Mouse (Mus musculus) embryonic facial prominence, embryonic 10.5 days (tissue): Measurements from ENCODE around the gene Tigar. TPM values are rescaled to one million over a fixed set of nuclear protein-coding genes. Genes with fewer than 3 reads are reported as not detected.

ENCODE experiments used
- DNase-seq: peaks from one replicate; pipeline ENCODE4 v3.0.0-alpha.2; 2017; ENCODE audit warnings: low spot score
- H3K27ac ChIP-seq: fragments of 300-500 bp; sonication (generic); replicated peaks from 2 replicates; pipeline ENCODE4 v1.5.1; 2016; ENCODE audit warnings: mild to moderate bottlenecking
- H3K27me3 ChIP-seq: fragments of 300-500 bp; sonication (generic); replicated peaks from 2 replicates; pipeline ENCODE4 v1.6.1; 2016; ENCODE audit warnings: low read depth, mild to moderate bottlenecking; ENCODE audit not compliant: poor library complexity, severe bottlenecking
- H3K36me3 ChIP-seq: fragments of 300-500 bp; sonication (generic); replicated peaks from 2 replicates; pipeline ENCODE4 v1.6.1; 2016; ENCODE audit warnings: mild to moderate bottlenecking, moderate library complexity
- H3K4me1 ChIP-seq: fragments of 300-500 bp; sonication (generic); 2 replicates; pipeline ENCODE4 v1.6.1; 2016
- H3K4me3 ChIP-seq: fragments of 300-500 bp; sonication (generic); 2 replicates; pipeline ENCODE4 v1.5.1; 2016; ENCODE audit warnings: mild to moderate bottlenecking, moderate library complexity
- H3K9me3 ChIP-seq: fragments of 300-500 bp; sonication (generic); 2 replicates; pipeline ENCODE4 v1.6.1; 2016; ENCODE audit warnings: mild to moderate bottlenecking
- WGBS: fragments of 180-500 bp; shearing (Covaris S2); methylation state at CpG from one replicate; pipeline ENCODE4 v1.1.7; 2016; 5-methylcytosine and 5-hydroxymethylcytosine counted together
- polyA plus RNA-seq: library from polyadenylated mRNA; unstranded; fragments of >200 nt; fragmentation: Nextera tagmentation; extraction: Ambion mirVana; gene quantifications from 2 replicates; pipeline ENCODE4 v1.2.1, GENCODE M21; 2016

Gene Tigar
- polyA plus RNA-seq, 1 experiment from 2014 or later: 7.2 TPM

- H3K27ac ChIP-seq: peak overlapping the region; percentile 96
- WGBS: under 1% methylated on average over 30 of the region's 30 CpGs
- H3K4me3 ChIP-seq: peak overlapping the region; percentile 90
- no peaks in the 10 kb centered on the region for H3K9me3 ChIP-seq
- peak; percentile 53 for DNase-seq
- H3K4me1 ChIP-seq: peaks cover 73% of the 10 kb centered on the region
- H3K36me3 ChIP-seq: peaks cover 38% of the 10 kb centered on the region
- H3K27me3 ChIP-seq: peaks cover 13% of the 10 kb centered on the region
Measured at GRCm38 (mm10) chr6:127149303-127149943, 40.1 kb upstream of the Tigar start.

GRCm38 (mm10) chr6:127148526-127149302 is 39.4 kb upstream of the Tigar start:
- H3K27me3 ChIP-seq: peaks cover 6% of the 10 kb centered on the region
- H3K4me1 ChIP-seq: peaks cover 73% of the 10 kb centered on the region
- H3K36me3 ChIP-seq: peaks cover 45% of the 10 kb centered on the region
- peak overlapping the region; percentile 90 for H3K4me3 ChIP-seq
- peak overlapping the region; percentile 96 for H3K27ac ChIP-seq
- 4% methylated on average over 20 of the region's 20 CpGs for WGBS
- DNase-seq: peak; percentile 62
- H3K9me3 ChIP-seq: no peaks in the 10 kb centered on the region

GRCm38 (mm10) chr6:127147665-127148064 is 38.3 kb upstream of the Tigar start:
- H3K4me1 ChIP-seq: peaks cover 73% of the 10 kb centered on the region
- H3K27me3 ChIP-seq: no peaks in the 10 kb centered on the region
- H3K27ac ChIP-seq: peak overlapping the region; percentile 96; the same call in 1 of the 2 replicates
- H3K36me3 ChIP-seq: peaks cover 55% of the 10 kb centered on the region
- WGBS: 2% methylated on average over 4 of the region's 4 CpGs
- DNase-seq: peak; percentile 92
- H3K9me3 ChIP-seq: no peaks in the 10 kb centered on the region
- H3K4me3 ChIP-seq: peak overlapping the region; percentile 90

GRCm38 (mm10) chr6:127146322-127146947 is 37.1 kb upstream of the Tigar start:
- Histone ChIP-seq H3K36me3 (peaks cover 66% of the 10 kb centered on the region), H3K27me3 (no peaks in the 10 kb centered on the region), H3K9me3 (no peaks in the 10 kb centered on the region), H3K4me3 (no peak overlapping the region), H3K27ac (no peak overlapping the region), H3K4me1 (peaks cover 67% of the 10 kb centered on the region)
- 93% methylated on average over 3 of the region's 3 CpGs for WGBS
- DNase-seq: no peak

- H3K4me3 ChIP-seq: no peak overlapping the region
- 81% methylated on average over 20 of the region's 20 CpGs for WGBS
- no peaks in the 10 kb centered on the region for H3K27me3 ChIP-seq
- peaks cover 62% of the 10 kb centered on the region for H3K4me1 ChIP-seq
- H3K9me3 ChIP-seq: no peaks in the 10 kb centered on the region
- H3K27ac ChIP-seq: no peak overlapping the region
- H3K36me3 ChIP-seq: peaks cover 74% of the 10 kb centered on the region
- DNase-seq: no peak
Measured at GRCm38 (mm10) chr6:127145464-127146190, 36.3 kb upstream of the Tigar start.

GRCm38 (mm10) chr6:127143576-127144288 is 34.4 kb upstream of the Tigar start:
- Histone ChIP-seq H3K27ac (no peak overlapping the region; the same call in 1 of the 2 replicates), H3K27me3 (no peaks in the 10 kb centered on the region), H3K36me3 (peaks cover 93% of the 10 kb centered on the region), H3K4me3 (no peak overlapping the region), H3K9me3 (no peaks in the 10 kb centered on the region), H3K4me1 (peaks cover 61% of the 10 kb centered on the region)
- DNase-seq: no peak
- whole genome bisulfite sequencing: 88% methylated on average over 7 of the region's 7 CpGs

GRCm38 (mm10) chr6:127143124-127143520 is 33.8 kb upstream of the Tigar start:
- peak overlapping the region; percentile 15; the same call in 1 of the 2 replicates for H3K27ac ChIP-seq
- 82% methylated on average over 10 of the region's 10 CpGs for WGBS
- no peaks in the 10 kb centered on the region for H3K9me3 ChIP-seq
- H3K4me3 ChIP-seq: no peak overlapping the region
- DNase-seq: no peak
- H3K27me3 ChIP-seq: no peaks in the 10 kb centered on the region
- H3K36me3 ChIP-seq: peaks cover 95% of the 10 kb centered on the region
- H3K4me1 ChIP-seq: peaks cover 55% of the 10 kb centered on the region

GRCm38 (mm10) chr6:127142154-127143123 is 33.1 kb upstream of the Tigar start:
- H3K4me1 ChIP-seq: peaks cover 48% of the 10 kb centered on the region
- peak; percentile 69 for DNase-seq
- H3K4me3 ChIP-seq: 0 out of 2 replicates have a peak overlapping the region, but pooled peaks have one; percentile 8
- 22% methylated on average over 10 of the region's 10 CpGs for WGBS
- no peaks in the 10 kb centered on the region for H3K9me3 ChIP-seq
- peak overlapping the region; percentile 15; the same call in 1 of the 2 replicates for H3K27ac ChIP-seq
- no peaks in the 10 kb centered on the region for H3K27me3 ChIP-seq
- peaks cover 97% of the 10 kb centered on the region for H3K36me3 ChIP-seq

GRCm38 (mm10) chr6:127138962-127139361 is 29.6 kb upstream of the Tigar start:
- 97% methylated on average over 11 of the region's 11 CpGs for WGBS
- Histone ChIP-seq H3K27ac (no peak overlapping the region), H3K36me3 (peaks cover 99% of the 10 kb centered on the region), H3K4me3 (no peak overlapping the region), H3K27me3 (no peaks in the 10 kb centered on the region), H3K9me3 (no peaks in the 10 kb centered on the region), H3K4me1 (peaks cover 23% of the 10 kb centered on the region)
- DNase-seq: no peak

- no peaks in the 10 kb centered on the region for H3K9me3 ChIP-seq
- no peak overlapping the region for H3K4me3 ChIP-seq
- peaks cover 100% of the 10 kb centered on the region for H3K36me3 ChIP-seq
- WGBS: 70% methylated on average over 16 of the region's 16 CpGs
- H3K27me3 ChIP-seq: no peaks in the 10 kb centered on the region
- 0 out of 2 replicates have a peak, but pooled peaks cover 7% of the 10 kb centered on the region for H3K4me1 ChIP-seq
- no peak for DNase-seq
- H3K27ac ChIP-seq: no peak overlapping the region
Measured at GRCm38 (mm10) chr6:127133433-127134245, 24.3 kb upstream of the Tigar start.
